Mouse (Mus musculus) cerebellum, adult (tissue): ENCODE results near the gene Togaram2.
"Not testable (repeated sequence)": the region's sequence is repeated elsewhere in the genome, so short reads cannot be mapped to it uniquely, and the experiment has no call there.

Experiments
- ATAC-seq: cut with Nextera tagmentation; 2 replicates; pipeline ENCODE4 v1.9.2; 2017; ENCODE audit warnings: mild to moderate bottlenecking, moderate library complexity, mixed read lengths; ENCODE audit not compliant: insufficient number of reproducible peaks, low FRiP score, low TSS enrichment

Gene Togaram2

GRCm38 (mm10) chr17:71720434-71720833 lies 47.4 kb downstream of the Togaram2 start:
- ATAC-seq: peak; percentile 87

- no peak for ATAC-seq
Measured at GRCm38 (mm10) chr17:71721019-71721418, 48.0 kb downstream of the Togaram2 start.

GRCm38 (mm10) chr17:71730655-71731054 lies 57.6 kb downstream of the Togaram2 start:
- ATAC-seq: no peak

- ATAC-seq: no peak
Measured at GRCm38 (mm10) chr17:71736442-71736841, 63.4 kb downstream of the Togaram2 start.

- ATAC-seq: no peak
Measured at GRCm38 (mm10) chr17:71742156-71742555, 69.1 kb downstream of the Togaram2 start.

- no peak for ATAC-seq
Measured at GRCm38 (mm10) chr17:71742935-71743334, 69.9 kb downstream of the Togaram2 start.

GRCm38 (mm10) chr17:71746114-71746513 lies 73.1 kb downstream of the Togaram2 start:
- peak; percentile 72 for ATAC-seq

- ATAC-seq: no peak
Measured at GRCm38 (mm10) chr17:71747561-71747960, 74.5 kb downstream of the Togaram2 start.

GRCm38 (mm10) chr17:71749616-71750168 lies 76.6 kb downstream of the Togaram2 start:
- no peak for ATAC-seq

GRCm38 (mm10) chr17:71752831-71753230 lies 79.8 kb downstream of the Togaram2 start, which contains the start of gene Pcare:
TSS of gene Pcare (minus strand) at chr17:71752894.
- no peak for ATAC-seq

- no peak for ATAC-seq
Measured at GRCm38 (mm10) chr17:71760536-71760935, 87.5 kb downstream of the Togaram2 start.

- not testable (repeated sequence) for ATAC-seq
Measured at GRCm38 (mm10) chr17:71768173-71768572, 95.1 kb downstream of the Togaram2 start, which contains the start of gene Clip4. TSS of gene Clip4 (plus strand) at chr17:71768473.

- no peak for ATAC-seq
Measured at GRCm38 (mm10) chr17:71769564-71769963, 96.5 kb downstream of the Togaram2 start.

- ATAC-seq: no peak
Measured at GRCm38 (mm10) chr17:71770696-71771095, 97.6 kb downstream of the Togaram2 start.

- no peak for ATAC-seq
Measured at GRCm38 (mm10) chr17:71774173-71774572, 101.1 kb downstream of the Togaram2 start.

- no peak for ATAC-seq
Measured at GRCm38 (mm10) chr17:71775279-71775678, 102.2 kb downstream of the Togaram2 start.

- no peak for ATAC-seq
Measured at GRCm38 (mm10) chr17:71778696-71779095, 105.6 kb downstream of the Togaram2 start.
